9 mouse cellular contexts compared by ENCODE assay signal in genomic region chr19:31664159-31664991, GRCm38 (mm10).
DNase-seq lines count a peak whose midpoint lies in the region; ATAC-seq lines count a peak whose summit lies in the region.
"Had no signal": no experiment of that assay in that cellular context is flagged by ENCODE, and none has a peak within 500 bp of the region (broad histone marks: within the 10 kb centered on the region; RNA-seq: fewer than 3 reads in every experiment).

No protein-coding gene starts in this region.

- under 1% methylated on average over 52 of the region's 52 CpGs for WGBS in forebrain, embryonic 11.5 days
- WGBS in heart, embryonic 16.5 days, result under 1% methylated on average over 52 of the region's 52 CpGs
- under 1% methylated on average over 52 of the region's 52 CpGs for WGBS in liver, embryonic 13.5 days (ENCODE audit: insufficient replicate concordance)

- H3K36me3 ChIP-seq in erythroblast, embryonic 14.5 days (ENCODE audit: control insufficient read depth), result no peaks in the 10 kb centered on the region
- no peaks in the 10 kb centered on the region for H3K36me3 ChIP-seq in forebrain, embryonic 11.5 days (ENCODE audit: control insufficient read depth, insufficient read depth, low read length)
- H3K36me3 ChIP-seq in heart, embryonic 16.5 days (ENCODE audit: control insufficient read depth, insufficient read depth), result no peaks in the 10 kb centered on the region
- H3K36me3 ChIP-seq in liver, embryonic 13.5 days, result no peaks in the 10 kb centered on the region

- H3K4me1 ChIP-seq in erythroblast, embryonic 14.5 days (ENCODE audit: control insufficient read depth), result no peaks in the 10 kb centered on the region
- H3K4me1 ChIP-seq in forebrain, embryonic 11.5 days (replicated peaks; ENCODE audit: control insufficient read depth, insufficient read depth, low read length), result no peaks in the 10 kb centered on the region; the same call in 1 of the 2 replicates
- peaks cover 6% of the 10 kb centered on the region; the same call in 1 of the 2 replicates for H3K4me1 ChIP-seq in heart, embryonic 16.5 days (ENCODE audit: control insufficient read depth, insufficient read depth, low read length)
- peaks cover 7% of the 10 kb centered on the region; the same call in 1 of the 2 replicates for H3K4me1 ChIP-seq in liver, embryonic 13.5 days (replicated peaks)

- H3K4me3 ChIP-seq in erythroblast, embryonic 14.5 days (replicated peaks), result peak overlapping the region; percentile 22
- H3K4me3 ChIP-seq in forebrain, embryonic 11.5 days (ENCODE audit: low read depth, low read length), result peak overlapping the region; percentile 62
- H3K4me3 ChIP-seq in heart, embryonic 16.5 days (ENCODE audit: low read length), result peak overlapping the region; percentile 71
- H3K4me3 ChIP-seq in liver, embryonic 13.5 days (replicated peaks), result peak overlapping the region; percentile 53

- peak overlapping the region; percentile 97 for H3K4me2 ChIP-seq in forebrain, embryonic 11.5 days (ENCODE audit: low read depth, low read length, severe bottlenecking)
- peak overlapping the region; percentile 72 for H3K4me2 ChIP-seq in heart, embryonic 16.5 days (ENCODE audit: low read depth, low read length)
- peak overlapping the region; percentile 70 for H3K4me2 ChIP-seq in liver, embryonic 13.5 days

- peak; percentile 81 for DNase-seq in forebrain, embryonic 11.5 days (ENCODE audit: low spot score)
- peak; percentile 14 to 53 for DNase-seq in kidney, postnatal 36 days
- peak; percentile 7 for DNase-seq in liver, embryonic 13.5 days
- DNase-seq in neural tube, embryonic 10.5 days (ENCODE audit: extremely low spot score, low spot score), result peak; percentile 81
- peak; percentile 50 for DNase-seq in urinary bladder, postnatal 14 days (ENCODE audit: low spot score)

- ATAC-seq in erythroblast, adult 5-6 weeks (replicated peaks; ENCODE audit: low FRiP score, poor library complexity, severe bottlenecking), result no peak
- peak; percentile 84 for ATAC-seq in forebrain, embryonic 11.5 days (replicated peaks; ENCODE audit: low FRiP score)
- ATAC-seq in heart, embryonic 16.5 days (replicated peaks; ENCODE audit: extremely low read depth, insufficient read depth, low FRiP score), result peak; percentile 58; the same call in 1 of the 2 replicates
- ATAC-seq in liver, embryonic 13.5 days (ENCODE audit: low read depth), result peak; percentile 53

- H3K27ac ChIP-seq in forebrain, embryonic 11.5 days (ENCODE audit: low read depth, low read length), result no peak overlapping the region
- H3K27ac ChIP-seq in heart, embryonic 16.5 days (ENCODE audit: low read length), result no peak overlapping the region; the same call in 1 of the 2 replicates
- H3K27ac ChIP-seq in liver, embryonic 13.5 days, result no peak overlapping the region
- H3K27ac ChIP-seq: macrophage had no signal

- H3K27me3 ChIP-seq in erythroblast, embryonic 14.5 days (ENCODE audit: control insufficient read depth), result peaks cover 27% of the 10 kb centered on the region
- no peaks in the 10 kb centered on the region for H3K27me3 ChIP-seq in forebrain, embryonic 11.5 days (ENCODE audit: control insufficient read depth, insufficient read depth, low read length)
- H3K27me3 ChIP-seq in heart, embryonic 16.5 days (ENCODE audit: control insufficient read depth, insufficient read depth, low read length), result no peaks in the 10 kb centered on the region
- H3K27me3 ChIP-seq in liver, embryonic 13.5 days, result peaks cover 35% of the 10 kb centered on the region

- H3K9me3 ChIP-seq in erythroblast, embryonic 14.5 days (ENCODE audit: control insufficient read depth, low read length), result no peaks in the 10 kb centered on the region
- H3K9me3 ChIP-seq in forebrain, embryonic 11.5 days (ENCODE audit: control insufficient read depth, low read length), result no peaks in the 10 kb centered on the region
- H3K9me3 ChIP-seq in heart, embryonic 16.5 days (replicated peaks; ENCODE audit: control insufficient read depth, low read length), result no peaks in the 10 kb centered on the region
- no peaks in the 10 kb centered on the region for H3K9me3 ChIP-seq in liver, embryonic 13.5 days (replicated peaks)

- peak overlapping the region; percentile 75 for H3K9ac ChIP-seq in forebrain, embryonic 11.5 days (ENCODE audit: low read length)
- peak overlapping the region; percentile 71 for H3K9ac ChIP-seq in heart, embryonic 16.5 days (ENCODE audit: low read length)
- H3K9ac ChIP-seq in liver, embryonic 13.5 days, result peak overlapping the region; percentile 37; the same call in 1 of the 2 replicates

Comparison
In these comparisons a context has a peak if more than half of its experiments do, and no peak if none do; other contexts are left out.
1. DNase-seq: peak in every context shown above with its lines; median percentile 81 in forebrain, embryonic 11.5 days; 81 in neural tube, embryonic 10.5 days; 50 in urinary bladder, postnatal 14 days; 34 in kidney, postnatal 36 days; 7 in liver, embryonic 13.5 days.